Mouse (Mus musculus) forebrain, postnatal 0 days (tissue): ENCODE measurements around the gene Pex12. TPM values are rescaled to one million over a fixed set of nuclear protein-coding genes. Genes with fewer than 3 reads are reported as not detected.

Experiments
- ATAC-seq: fragments of 200-750 bp; cut with Nextera tagmentation; 2 replicates; pipeline ENCODE4 v1.8.0; 2017; ENCODE audit warnings: mild to moderate bottlenecking, moderate library complexity
- DNase-seq: peaks from one replicate; pipeline ENCODE4 v3.0.0-alpha.2; 2015
- H3K27ac ChIP-seq: fragments of 300-500 bp; sonication (generic); 2 replicates; pipeline ENCODE4 v1.5.1; 2014; ENCODE audit warnings: low read depth, mild to moderate bottlenecking, antibody characterized with exemption, low read length, moderate library complexity, mixed read lengths
- H3K27me3 ChIP-seq: fragments of 300-500 bp; sonication (generic); 2 replicates; pipeline ENCODE4 v1.6.1; 2014; ENCODE audit warnings: mild to moderate bottlenecking, low read length, mixed read lengths; ENCODE audit not compliant: insufficient read depth
- H3K36me3 ChIP-seq: fragments of 300-500 bp; sonication (generic); 2 replicates; pipeline ENCODE4 v1.6.1; 2014; ENCODE audit warnings: mild to moderate bottlenecking, moderate library complexity; ENCODE audit not compliant: insufficient read depth
- H3K4me1 ChIP-seq: fragments of 300-500 bp; sonication (generic); 2 replicates; pipeline ENCODE4 v1.6.1; 2014; ENCODE audit warnings: antibody characterized with exemption; ENCODE audit not compliant: insufficient read depth
- H3K4me2 ChIP-seq: fragments of 300-500 bp; sonication (generic); 2 replicates; pipeline ENCODE4 v1.6.1; 2014; ENCODE audit warnings: low read depth, mild to moderate bottlenecking, moderate library complexity
- H3K4me3 ChIP-seq: fragments of 300-500 bp; sonication (generic); 2 replicates; pipeline ENCODE4 v1.5.1; 2014; ENCODE audit warnings: low read depth, low read length, mixed read lengths
- H3K9ac ChIP-seq: fragments of 300-500 bp; sonication (generic); 2 replicates; pipeline ENCODE4 v1.6.1; 2014; ENCODE audit warnings: mild to moderate bottlenecking
- H3K9me3 ChIP-seq: fragments of 300-500 bp; sonication (generic); 2 replicates; pipeline ENCODE4 v1.6.1; 2016; ENCODE audit warnings: low read length
- CTCF ChIP-seq: sonication (generic); IDR thresholded peaks from 2 replicates; pipeline ENCODE4 v1.5.1; 2016; ENCODE audit warnings: antibody characterized with exemption, control low read depth, low read depth
- WGBS: fragments of 180-500 bp; shearing (Covaris S2); extraction: QIAGEN DNeasy Blood & Tissue Kit; methylation state at CpG from one replicate; pipeline ENCODE4 v1.1.7; 2014; 5-methylcytosine and 5-hydroxymethylcytosine counted together
- polyA plus RNA-seq: library from polyadenylated mRNA; unstranded; fragments of >200 nt; fragmentation: Nextera tagmentation; extraction: Ambion mirVana; gene quantifications from 2 replicates; pipeline ENCODE4 v1.2.1, GENCODE M21; 2015
- total RNA-seq: library from RNA; depleted of rRNA; stranded (reverse); fragments of >200 nt; gene quantifications from 2 replicates; pipeline ENCODE4 v1.2.3, GENCODE M21; 2014

The Pex12 gene
- total and polyA plus RNA-seq, 2 experiments from 2014 or later = 12.8 to 16.2 TPM

DNA sequence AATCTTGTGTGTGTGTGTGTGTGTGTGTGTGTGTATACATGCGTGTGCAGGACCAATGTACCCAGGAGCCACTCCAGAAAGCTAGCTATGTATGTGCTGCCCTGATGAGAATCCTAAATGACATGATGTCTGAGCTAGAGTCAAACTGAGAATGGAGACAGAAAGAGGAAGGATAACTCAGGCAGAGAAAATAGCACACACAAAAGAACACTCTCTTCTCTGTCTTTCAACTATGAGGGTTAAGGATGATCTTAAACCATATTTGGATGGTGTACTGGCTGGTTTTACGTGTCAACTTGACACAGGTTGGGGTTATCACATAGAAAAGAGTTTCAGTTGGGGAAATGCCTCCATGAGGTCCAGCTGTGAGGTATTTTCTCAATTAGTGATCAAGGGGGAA lies 12.8 kb downstream of the Pex12 start:
- peaks cover 14% of the 10 kb centered on the region for H3K4me1 ChIP-seq
- H3K9ac ChIP-seq = no peak overlapping the region
- H3K27me3 ChIP-seq = no peaks in the 10 kb centered on the region; the same call in 1 of the 2 replicates
- no peaks in the 10 kb centered on the region for H3K36me3 ChIP-seq
- no peak overlapping the region for H3K4me2 ChIP-seq
- H3K9me3 ChIP-seq = no peaks in the 10 kb centered on the region
- TF ChIP-seq CTCF = no peak
- no peak overlapping the region for H3K27ac ChIP-seq
- no peak overlapping the region for H3K4me3 ChIP-seq
- ATAC-seq = no peak
- 84% methylated on average over 2 of the region's 2 CpGs for WGBS
- DNase-seq = no peak

DNA sequence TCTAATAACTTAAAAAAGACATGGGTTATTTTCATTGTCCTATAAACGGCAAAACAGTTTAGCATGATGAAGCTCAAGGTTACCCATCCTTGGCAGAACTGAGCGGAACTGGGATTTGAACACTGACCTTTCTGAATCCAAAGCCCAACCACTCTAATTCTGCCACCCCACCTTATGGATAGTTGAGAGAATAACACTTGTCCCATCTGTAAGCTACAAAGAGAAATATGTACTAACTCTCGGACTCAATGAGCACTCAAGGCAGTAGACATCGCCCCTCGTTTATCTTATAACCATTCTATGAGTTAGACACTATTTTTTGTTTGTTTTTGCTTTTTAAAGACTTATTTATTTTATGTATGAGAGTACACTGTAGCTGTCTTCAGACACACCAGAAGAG lies 13.3 kb downstream of the Pex12 start:
- no peaks in the 10 kb centered on the region for H3K9me3 ChIP-seq
- peaks cover 14% of the 10 kb centered on the region for H3K4me1 ChIP-seq
- no peak overlapping the region for H3K9ac ChIP-seq
- TF ChIP-seq CTCF = no peak
- ATAC-seq (no peak), DNase-seq (no peak)
- no peaks in the 10 kb centered on the region; the same call in 1 of the 2 replicates for H3K27me3 ChIP-seq
- no peak overlapping the region for H3K27ac ChIP-seq
- no peak overlapping the region for H3K4me3 ChIP-seq
- H3K4me2 ChIP-seq = no peak overlapping the region
- 92% methylated on average over 5 of the region's 5 CpGs for WGBS
- no peaks in the 10 kb centered on the region for H3K36me3 ChIP-seq

DNA sequence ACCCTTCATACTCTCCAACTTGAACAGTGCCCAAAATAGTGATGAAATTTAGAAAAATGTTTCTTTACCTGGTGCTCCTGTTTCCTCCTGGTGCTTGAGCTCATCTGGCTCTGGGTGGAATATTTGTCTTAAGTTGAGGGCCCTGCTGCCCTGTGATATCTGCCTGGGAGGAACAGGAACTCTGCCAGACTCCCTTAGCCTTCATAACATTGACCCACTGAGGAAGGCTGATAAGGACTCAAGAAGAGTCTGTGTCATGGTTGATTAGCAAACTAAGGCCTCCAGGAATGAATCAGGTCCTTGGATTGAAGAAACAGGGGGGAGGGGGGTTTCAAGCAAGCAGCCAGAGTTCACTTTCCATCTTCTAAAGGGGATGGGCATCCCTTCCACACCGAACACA lies 15.8 kb downstream of the Pex12 start, which contains the start of gene Slfn14:
Slfn14 (minus strand) TSS at position 161 of the 400 bp plus-strand sequence.
- ATAC-seq = no peak
- Histone ChIP-seq H3K36me3 (no peaks in the 10 kb centered on the region), H3K9ac (no peak within 1 kb of the TSS), H3K4me1 (no peaks in the 10 kb centered on the region), H3K9me3 (no peaks in the 10 kb centered on the region), H3K4me2 (no peak within 1 kb of the TSS), H3K4me3 (no peak within 1 kb of the TSS), H3K27ac (no peak within 1 kb of the TSS), H3K27me3 (no peaks in the 10 kb centered on the region; the same call in 1 of the 2 replicates)
- no peak for DNase-seq
- no peak for TF ChIP-seq CTCF
- WGBS = 79% methylated on average over 1 of the region's 1 CpGs

DNA sequence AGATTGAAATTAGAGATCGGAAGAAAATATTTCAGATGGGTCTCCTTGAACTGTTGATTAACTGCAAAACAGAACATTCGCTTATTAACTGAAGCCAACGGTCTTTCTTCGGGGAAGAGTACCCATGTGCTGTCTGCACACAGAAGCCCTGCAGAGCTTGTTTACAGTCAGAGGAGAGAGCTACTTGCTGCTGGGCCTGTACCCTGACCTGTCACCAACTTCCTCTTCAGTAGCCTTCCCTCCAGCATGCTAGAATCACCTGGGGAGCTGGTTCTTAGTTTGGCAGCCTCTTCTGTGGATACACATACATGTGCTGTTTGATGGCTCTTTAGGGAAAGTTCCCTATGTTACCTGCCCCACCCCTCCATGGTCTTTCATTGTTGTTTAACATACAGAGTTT lies 16.8 kb downstream of the Pex12 start:
- WGBS = 91% methylated on average over 4 of the region's 4 CpGs
- DNase-seq (no peak), ATAC-seq (no peak)
- no peaks in the 10 kb centered on the region for H3K9me3 ChIP-seq
- H3K27ac ChIP-seq = no peak overlapping the region
- H3K9ac ChIP-seq = no peak overlapping the region
- H3K4me3 ChIP-seq = no peak overlapping the region
- no peak for TF ChIP-seq CTCF
- no peak overlapping the region for H3K4me2 ChIP-seq
- no peaks in the 10 kb centered on the region for H3K36me3 ChIP-seq
- H3K4me1 ChIP-seq = no peaks in the 10 kb centered on the region
- H3K27me3 ChIP-seq = no peaks in the 10 kb centered on the region; the same call in 1 of the 2 replicates

DNA sequence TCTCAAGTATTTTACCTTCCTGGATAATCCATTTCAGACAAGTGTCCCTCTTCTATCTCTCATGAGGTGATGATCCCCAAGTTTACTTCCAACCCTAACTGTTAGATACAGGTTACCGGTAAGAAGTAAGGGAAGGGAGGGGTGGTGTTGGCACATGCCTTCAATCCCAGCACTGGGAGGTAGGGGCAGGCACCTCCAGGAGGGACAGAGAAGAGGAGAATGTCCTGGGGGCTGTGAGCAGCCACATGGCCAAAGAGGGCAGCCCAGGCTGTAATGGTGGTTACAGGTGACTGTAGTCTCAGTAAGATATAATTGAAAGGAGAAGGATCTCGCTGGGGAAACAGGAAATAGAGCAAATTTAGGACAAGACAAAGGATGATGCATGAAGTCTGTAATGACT lies 20.3 kb downstream of the Pex12 start:
- Histone ChIP-seq H3K36me3 (no peaks in the 10 kb centered on the region), H3K4me1 (no peaks in the 10 kb centered on the region), H3K4me3 (no peak overlapping the region), H3K27me3 (no peaks in the 10 kb centered on the region; the same call in 1 of the 2 replicates), H3K9ac (no peak overlapping the region), H3K4me2 (no peak overlapping the region), H3K27ac (no peak overlapping the region), H3K9me3 (no peaks in the 10 kb centered on the region)
- ATAC-seq = no peak
- WGBS = 60% methylated on average over 2 of the region's 2 CpGs
- TF ChIP-seq CTCF = no peak
- no peak for DNase-seq

DNA sequence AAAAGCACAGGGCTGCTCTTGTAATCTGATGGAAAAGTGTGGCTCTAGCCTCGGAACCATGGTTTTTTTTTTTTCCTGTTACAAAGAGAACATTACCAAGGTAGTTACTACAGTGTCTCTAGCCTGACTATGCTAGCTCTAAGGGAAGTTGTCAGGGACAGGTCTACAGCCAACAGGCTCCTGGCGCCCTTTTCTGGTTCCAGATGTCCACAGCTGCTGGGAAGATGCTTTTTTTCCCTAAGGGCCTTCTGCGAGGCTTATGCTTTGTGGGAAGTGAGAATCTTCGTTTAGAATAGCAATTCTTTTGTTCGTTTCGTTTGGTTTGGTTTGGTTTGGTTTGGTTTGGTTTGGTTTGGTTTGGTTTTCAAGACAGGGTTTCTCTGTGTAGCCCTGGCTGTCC lies 22.7 kb downstream of the Pex12 start:
- Histone ChIP-seq H3K27ac (no peak overlapping the region), H3K4me1 (no peaks in the 10 kb centered on the region), H3K9ac (no peak overlapping the region), H3K36me3 (no peaks in the 10 kb centered on the region), H3K9me3 (no peaks in the 10 kb centered on the region), H3K27me3 (no peaks in the 10 kb centered on the region; the same call in 1 of the 2 replicates), H3K4me2 (no peak overlapping the region), H3K4me3 (no peak overlapping the region)
- ATAC-seq = no peak
- TF ChIP-seq CTCF = no peak
- WGBS = 78% methylated on average over 6 of the region's 6 CpGs
- DNase-seq = no peak

DNA sequence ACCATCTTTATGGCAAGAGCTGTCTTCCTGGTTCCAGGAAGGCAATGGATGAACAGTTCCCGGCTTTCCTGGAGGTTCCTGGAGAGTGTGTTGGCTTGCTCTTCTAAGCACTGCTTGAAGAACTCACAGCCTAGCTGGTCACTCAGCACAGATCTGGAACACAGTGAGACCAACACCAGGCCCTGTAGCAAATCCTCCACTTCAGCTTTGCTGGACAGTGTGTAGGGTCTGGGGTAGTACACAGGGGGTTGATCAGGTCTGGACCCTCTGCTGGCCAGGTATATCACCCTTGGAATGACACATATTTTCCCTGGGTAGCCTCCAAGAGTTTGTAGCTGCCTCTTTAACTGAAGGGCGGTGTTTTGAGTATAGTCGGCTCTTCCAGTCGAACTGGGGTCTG lies 23.4 kb downstream of the Pex12 start:
- ATAC-seq (no peak), DNase-seq (no peak)
- 80% methylated on average over 4 of the region's 4 CpGs for WGBS
- H3K4me3 ChIP-seq = no peak overlapping the region
- H3K9ac ChIP-seq = no peak overlapping the region
- no peak overlapping the region for H3K4me2 ChIP-seq
- H3K9me3 ChIP-seq = no peaks in the 10 kb centered on the region
- H3K4me1 ChIP-seq = no peaks in the 10 kb centered on the region
- H3K36me3 ChIP-seq = no peaks in the 10 kb centered on the region
- H3K27ac ChIP-seq = no peak overlapping the region
- TF ChIP-seq CTCF = no peak
- H3K27me3 ChIP-seq = no peaks in the 10 kb centered on the region; the same call in 1 of the 2 replicates
